Mouse (Mus musculus) common myeloid progenitor, adult 5-6 weeks (primary cell): Measurements from ENCODE around the gene Sf3a1. TPM values are rescaled to one million over a fixed set of nuclear protein-coding genes. Genes with fewer than 3 reads are reported as not detected.
"Not testable (repeated sequence)": the region's sequence is repeated elsewhere in the genome, so short reads cannot be mapped to it uniquely, and the experiment has no call there.

ENCODE experiments used
- ATAC-seq: replicated peaks from 2 replicates; pipeline ENCODE4 v1.8.0; 2016; ENCODE audit warnings: low read depth, mild to moderate bottlenecking, moderate TSS enrichment, inconsistent platforms; ENCODE audit not compliant: poor library complexity, severe bottlenecking
- total RNA-seq: library from RNA; stranded (forward); fragments of 200-1000, 187-1606 nt; gene quantifications from 2 replicates; pipeline ENCODE4 v1.2.3, GENCODE M21; 2017

Sf3a1 gene
- total RNA-seq: 47.1 and 54.6 TPM in 2 replicates

DNA sequence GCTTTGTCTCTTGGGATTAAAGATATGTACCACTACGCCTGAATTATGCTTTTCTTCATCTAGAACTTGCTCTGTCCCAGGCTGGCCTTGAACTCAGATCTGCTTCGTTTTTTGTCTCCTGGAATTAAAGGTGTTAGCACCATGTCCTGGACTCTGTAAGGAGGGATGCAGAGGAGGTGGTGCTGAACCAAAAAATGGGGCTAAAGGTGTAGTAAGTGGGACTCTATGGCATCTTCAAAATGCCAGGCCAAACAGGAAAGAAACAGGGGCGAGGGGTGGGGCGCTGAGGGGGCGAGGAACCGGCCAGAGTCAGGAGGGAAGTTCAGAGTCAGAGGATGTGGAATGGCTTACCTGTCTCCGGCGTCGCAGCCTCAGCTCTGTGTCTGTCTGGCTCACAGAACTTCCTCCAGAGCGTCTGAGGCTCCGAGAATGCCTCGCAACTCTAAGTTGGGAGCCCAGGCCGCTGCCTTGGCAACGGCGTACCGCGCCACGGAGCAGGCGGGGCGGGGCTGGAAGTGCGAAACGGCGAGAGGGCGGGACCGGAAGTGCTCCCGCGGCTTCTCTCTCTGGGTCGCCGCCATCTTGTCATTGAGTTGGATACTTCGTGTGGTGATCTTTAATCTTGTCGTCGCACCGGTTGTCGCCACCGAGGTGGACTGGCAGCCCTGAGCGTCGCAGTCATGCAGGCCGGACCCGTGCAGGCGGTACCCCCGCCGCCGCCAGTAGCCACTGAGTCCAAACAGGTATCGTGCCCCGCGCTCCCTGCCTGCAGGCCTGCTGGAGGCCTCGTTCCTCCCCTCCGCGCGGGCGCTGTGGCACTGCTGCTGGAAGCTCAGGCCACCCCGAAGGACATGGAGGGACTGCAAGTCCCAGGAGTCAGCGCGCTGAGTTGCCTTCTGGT, at the start of gene Sf3a1, which contains the start of gene Ccdc157:
Sf3a1 (plus strand) TSS at position 543 of the 901 bp plus-strand sequence.
Ccdc157 (minus strand) TSS at position 486 of the 901 bp plus-strand sequence.
- peak; percentile 98 for ATAC-seq

DNA sequence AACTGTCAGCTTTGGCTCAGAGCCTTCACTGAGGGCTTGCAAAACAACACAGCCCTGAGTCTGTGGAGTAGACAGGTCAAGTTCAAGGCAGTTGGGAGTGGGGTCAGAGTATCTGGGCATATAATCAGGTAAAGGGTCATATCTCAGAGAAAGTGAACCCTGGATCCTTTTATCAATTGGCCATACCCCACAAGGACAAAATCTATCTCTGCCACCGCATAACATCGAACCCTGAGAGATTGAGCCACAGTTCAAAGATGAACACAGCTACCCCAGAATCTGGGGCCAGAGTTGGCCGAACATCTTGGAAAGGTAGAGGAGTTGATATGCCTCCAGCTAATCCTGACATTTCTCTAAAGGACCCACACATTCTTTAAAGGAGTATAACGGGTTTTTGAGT, 48.1 kb upstream of the Sf3a1 start:
- ATAC-seq: no peak

GRCm38 (mm10) chr11:4112861-4113260, 47.3 kb upstream of the Sf3a1 start:
- ATAC-seq: no peak

DNA sequence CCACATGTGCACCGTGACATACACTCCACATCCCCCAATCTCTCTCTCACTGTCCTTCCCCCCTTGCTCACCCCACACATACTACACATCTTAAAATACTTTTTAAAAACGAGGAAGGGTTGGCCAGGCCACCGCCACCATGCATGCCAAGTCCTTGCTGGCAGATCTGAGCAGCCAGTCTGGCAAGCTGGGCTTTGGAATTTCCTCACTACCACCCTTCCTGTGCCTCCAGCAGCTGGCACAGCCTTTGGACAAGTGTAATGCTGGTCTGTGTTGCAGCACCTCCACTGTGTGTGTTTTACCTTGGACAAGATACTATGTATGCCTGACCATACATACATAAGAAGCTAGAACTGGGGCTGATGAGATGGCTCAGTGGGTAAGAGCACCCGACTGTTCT, 46.7 kb upstream of the Sf3a1 start:
- ATAC-seq: no peak

GRCm38 (mm10) chr11:4113970-4114369, 46.2 kb upstream of the Sf3a1 start:
- no peak for ATAC-seq

GRCm38 (mm10) chr11:4114541-4114940, 45.6 kb upstream of the Sf3a1 start:
- not testable (repeated sequence) for ATAC-seq

- ATAC-seq: no peak
Measured at GRCm38 (mm10) chr11:4115407-4115806, 44.7 kb upstream of the Sf3a1 start.

- ATAC-seq: peak; percentile 37
Measured at GRCm38 (mm10) chr11:4116458-4117141, 43.5 kb upstream of the Sf3a1 start.

DNA sequence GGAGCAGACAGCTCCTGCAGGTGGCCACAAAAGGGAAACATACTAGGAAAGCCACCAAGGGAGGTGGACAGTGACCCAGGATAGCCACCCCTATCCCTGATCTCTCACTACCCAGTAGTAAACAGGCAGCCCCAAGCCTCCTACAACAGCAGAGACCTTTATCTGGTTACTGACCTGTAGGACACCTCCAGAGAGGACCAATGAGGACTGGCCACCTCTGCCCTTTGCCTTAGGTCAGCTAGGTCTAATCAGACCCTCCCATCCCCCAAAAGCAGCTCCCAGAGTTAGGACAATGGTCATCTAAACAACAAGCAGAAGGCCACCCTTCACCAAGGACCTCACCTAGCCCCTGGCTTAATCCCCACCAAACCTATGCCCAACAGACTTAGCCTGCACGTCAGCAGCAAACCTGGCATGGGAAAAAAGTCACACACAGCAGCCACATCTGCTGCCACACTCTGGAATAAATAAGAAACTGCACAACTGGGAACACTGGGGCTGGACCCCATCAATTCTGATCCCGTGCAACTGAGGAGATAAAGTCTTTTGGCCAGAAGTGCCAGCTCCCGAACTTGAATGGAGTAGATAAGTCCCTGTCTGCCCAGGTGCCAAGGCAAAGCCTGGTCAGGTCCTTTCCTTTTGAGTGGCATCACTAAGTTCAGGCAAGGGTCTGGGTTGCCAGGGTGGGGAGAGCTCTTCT, 42.6 kb upstream of the Sf3a1 start:
- ATAC-seq: 0 out of 2 replicates have a peak, but pooled peaks have one; percentile 6

- ATAC-seq: peak; percentile 10; the same call in 1 of the 2 replicates
Measured at GRCm38 (mm10) chr11:4118081-4118921, 41.8 kb upstream of the Sf3a1 start.

DNA sequence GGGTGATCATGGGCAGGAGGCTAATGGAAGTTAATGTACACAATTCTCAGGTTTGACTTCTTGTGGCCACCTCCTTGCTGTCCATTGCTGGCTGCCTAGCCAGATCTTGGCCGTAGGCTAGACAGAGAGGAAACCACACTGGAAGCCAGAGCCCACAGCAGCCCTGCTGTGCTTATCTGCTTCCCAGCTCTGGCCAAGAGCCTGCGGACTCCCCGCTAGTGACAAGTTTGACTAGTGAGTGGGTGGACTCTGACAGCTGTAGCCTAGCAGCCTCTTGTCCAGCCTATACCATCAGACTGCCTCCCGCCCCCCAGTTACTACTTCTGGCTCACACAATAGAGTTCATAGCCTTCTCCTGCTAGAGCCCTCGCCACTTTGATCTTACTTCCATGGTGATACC, 40.5 kb upstream of the Sf3a1 start:
- peak; percentile 42 for ATAC-seq

- no peak for ATAC-seq
Measured at GRCm38 (mm10) chr11:4121691-4122090, 38.5 kb upstream of the Sf3a1 start.

DNA sequence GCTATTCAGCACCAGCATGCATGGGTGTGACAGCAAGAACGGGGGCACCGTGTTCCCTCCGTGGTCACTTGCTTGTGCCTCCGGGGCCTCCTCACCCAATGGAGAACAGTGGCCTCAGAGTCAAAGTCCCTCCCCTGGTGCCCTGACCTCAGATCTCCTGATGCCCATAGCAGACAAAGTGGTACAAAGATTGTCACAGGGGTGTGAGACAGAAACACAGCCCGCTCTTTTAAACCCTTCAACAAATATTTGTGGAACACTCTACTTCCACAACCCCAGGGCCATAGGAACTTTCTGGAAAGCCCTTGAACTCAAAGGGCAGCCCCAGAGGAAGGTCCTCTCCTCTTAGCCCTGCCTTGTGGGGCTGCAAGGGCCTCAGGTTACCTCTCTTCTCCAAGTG, 37.9 kb upstream of the Sf3a1 start:
- no peak for ATAC-seq

GRCm38 (mm10) chr11:4122742-4123579, 37.2 kb upstream of the Sf3a1 start, which contains the start of gene Sec14l2:
TSS of gene Sec14l2 (minus strand) at chr11:4123415.
- ATAC-seq: peak; percentile 58

DNA sequence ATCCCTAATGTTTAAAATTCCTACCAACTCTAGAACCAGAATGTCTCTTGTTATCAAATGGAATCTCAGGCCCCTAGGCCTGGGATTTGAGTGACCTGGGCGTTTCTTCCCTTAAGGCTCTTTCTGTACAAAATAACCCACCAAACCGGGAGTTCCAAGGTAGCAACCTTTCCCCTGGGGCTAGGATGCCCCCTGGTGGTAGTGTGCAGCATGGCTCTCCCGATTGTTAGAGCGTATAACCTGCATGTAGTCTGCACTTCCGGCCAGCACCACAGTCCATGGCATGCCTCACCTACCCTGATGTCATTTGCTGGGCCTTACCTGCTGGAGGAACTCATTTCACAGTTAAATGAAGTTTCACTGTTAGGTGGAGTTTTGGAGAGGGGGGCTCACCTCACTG, 36.2 kb upstream of the Sf3a1 start:
- ATAC-seq: peak; percentile 33; the same call in 1 of the 2 replicates

- ATAC-seq: no peak
Measured at GRCm38 (mm10) chr11:4127059-4127458, 33.1 kb upstream of the Sf3a1 start.

DNA sequence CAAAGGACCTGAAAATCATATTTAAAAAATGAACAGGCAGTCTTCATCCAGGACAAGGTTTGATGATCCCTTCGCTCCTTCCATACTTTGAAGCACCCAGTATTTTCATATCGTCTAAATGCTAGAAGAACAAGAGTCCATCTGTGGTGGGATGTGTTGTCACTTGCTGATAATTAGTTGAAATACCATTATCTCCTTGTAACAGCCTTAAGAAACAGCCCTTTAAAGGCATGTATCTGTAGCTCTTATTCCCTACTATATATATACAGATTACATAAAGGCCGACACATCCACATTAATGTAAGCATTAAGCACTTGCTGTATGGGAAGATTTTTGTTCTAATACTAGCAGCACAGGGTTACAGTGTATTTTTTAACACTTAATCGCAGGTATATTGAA, 31.7 kb upstream of the Sf3a1 start:
- not testable (repeated sequence) for ATAC-seq

DNA sequence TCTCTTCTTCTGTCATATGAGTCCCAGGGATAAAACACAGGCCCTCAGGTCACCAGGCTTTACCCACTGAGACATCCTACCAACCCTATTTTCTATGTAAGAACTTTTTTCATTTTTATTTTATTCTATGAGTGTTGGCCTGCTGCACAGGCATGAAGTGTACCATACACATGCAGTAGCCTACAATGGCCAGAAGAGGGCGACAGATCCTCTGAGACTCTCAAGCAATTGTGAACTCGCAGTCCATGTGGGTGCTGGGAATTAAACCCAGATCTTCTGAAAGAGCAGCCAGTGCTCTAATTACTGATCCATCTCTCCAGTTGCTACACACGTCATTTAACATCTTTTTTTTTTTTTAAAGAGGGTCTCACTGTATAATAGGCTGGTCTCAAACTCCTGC, 26.7 kb upstream of the Sf3a1 start:
- no peak for ATAC-seq

DNA sequence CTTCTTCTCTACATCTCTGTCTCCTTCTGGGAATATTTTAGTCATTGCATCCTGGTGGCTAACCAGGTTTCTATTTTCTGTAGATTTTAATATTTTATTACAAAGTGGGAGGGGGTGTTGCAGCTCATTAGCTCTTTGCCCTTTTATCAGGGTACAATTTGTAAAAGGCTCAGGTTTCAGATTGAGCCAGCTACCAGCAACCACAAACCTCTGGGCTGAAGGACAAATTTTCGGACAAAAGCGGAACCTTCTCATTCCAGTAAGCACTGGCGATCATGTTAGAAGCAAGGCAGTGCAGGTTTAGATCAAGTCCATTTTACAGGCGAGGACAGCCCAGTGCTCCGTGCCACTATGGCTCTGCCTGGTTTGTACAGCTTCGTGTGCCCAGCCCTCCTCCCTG, 25.8 kb upstream of the Sf3a1 start:
- ATAC-seq: no peak; the same call in 1 of the 2 replicates
